Mouse (Mus musculus) testis, adult 2 months (tissue): ENCODE data around the gene Fuca1.

Experiments
- CTCF ChIP-seq: fragments of 200-500 bp; IDR thresholded peaks from 2 replicates; pipeline ENCODE4 v1.5.1; 2012; ENCODE audit warnings: low read depth, mild to moderate bottlenecking, inconsistent platforms, low read length, moderate library complexity; ENCODE audit not compliant: control insufficient read depth, insufficient read depth, insufficient replicate concordance
- POLR2A ChIP-seq: fragments of 200-500 bp; IDR thresholded peaks from 2 replicates; pipeline ENCODE4 v1.6.1; 2012; ENCODE audit warnings: low read depth, mild to moderate bottlenecking, inconsistent platforms, low read length, moderate library complexity; ENCODE audit not compliant: control insufficient read depth

DNA sequence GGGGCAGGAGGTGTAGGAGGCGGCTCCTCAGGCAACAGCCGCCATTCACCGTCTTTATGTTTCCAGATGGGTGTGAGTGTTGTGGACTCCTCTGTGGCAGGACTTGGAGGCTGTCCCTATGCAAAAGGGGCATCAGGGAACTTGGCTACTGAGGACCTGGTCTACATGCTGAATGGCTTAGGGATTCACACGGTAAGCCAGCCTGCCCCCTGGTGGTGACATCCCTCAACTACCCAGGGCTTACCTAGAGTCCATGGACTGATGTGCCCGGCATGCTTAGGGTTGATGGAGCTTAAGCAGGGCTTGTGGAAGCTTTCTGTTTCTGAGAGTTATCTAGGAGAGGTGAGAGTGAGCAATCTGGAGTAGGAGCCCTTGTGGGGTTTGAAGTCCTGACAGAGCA, 40.2 kb downstream of the Fuca1 start:
- no peak for TF ChIP-seq POLR2A
- peak; percentile 96; the same call in 1 of the 2 replicates for TF ChIP-seq CTCF
